Mouse (Mus musculus): ENCODE measurements around the gene Ntpcr.

Gene Ntpcr

DNA sequence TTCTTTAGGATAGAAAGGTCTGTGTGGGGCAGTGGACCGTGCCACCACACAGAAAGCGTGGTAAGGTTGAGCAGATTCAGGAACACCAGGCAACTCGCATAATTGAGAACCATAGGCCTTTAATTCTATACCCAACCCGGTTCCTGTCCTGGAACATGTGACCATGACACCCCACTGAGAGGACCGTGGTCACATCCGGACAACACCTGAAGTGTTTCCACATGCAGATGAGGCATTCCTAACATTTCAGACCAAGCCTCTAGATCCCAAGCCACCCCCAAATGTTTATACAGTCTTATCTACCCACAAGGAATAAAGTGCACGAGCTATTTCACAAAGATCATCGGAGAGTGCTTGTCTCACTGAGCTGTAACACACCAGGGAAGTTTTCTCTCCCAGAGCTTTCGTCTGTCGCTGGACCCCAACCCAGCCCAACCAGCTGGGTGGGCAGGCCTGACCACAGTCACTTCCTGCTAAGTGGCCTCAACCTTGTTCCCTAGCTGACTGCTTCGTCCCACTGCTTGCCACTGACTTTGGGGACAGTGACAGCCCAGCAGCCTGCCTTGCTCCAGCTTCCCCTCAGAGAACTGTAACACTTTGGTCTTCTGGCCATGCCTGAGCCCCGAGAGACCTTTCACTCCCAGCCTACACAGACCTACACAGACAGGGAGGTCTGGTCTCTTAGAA is 47.9 kb downstream of the Ntpcr start:
- DNase-seq, result no peak

DNA sequence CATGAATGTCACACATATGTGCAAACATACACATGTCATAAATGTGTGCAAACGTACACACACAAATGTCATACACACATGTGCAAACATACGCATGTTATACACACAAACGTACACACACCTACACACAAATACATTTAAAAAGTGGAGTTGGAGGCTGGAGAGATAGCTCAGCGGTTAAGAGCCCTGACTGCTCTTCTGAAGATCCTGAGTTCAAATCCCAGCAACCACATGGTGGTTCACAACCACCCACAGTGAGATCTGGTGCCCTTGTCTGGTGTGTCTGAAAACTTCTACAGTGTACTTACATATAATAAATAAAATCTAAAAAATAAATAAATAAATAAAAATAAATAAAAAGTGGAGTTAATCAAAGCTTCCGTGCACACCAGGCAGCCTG is 49.2 kb downstream of the Ntpcr start:
- no peak for DNase-seq

DNA sequence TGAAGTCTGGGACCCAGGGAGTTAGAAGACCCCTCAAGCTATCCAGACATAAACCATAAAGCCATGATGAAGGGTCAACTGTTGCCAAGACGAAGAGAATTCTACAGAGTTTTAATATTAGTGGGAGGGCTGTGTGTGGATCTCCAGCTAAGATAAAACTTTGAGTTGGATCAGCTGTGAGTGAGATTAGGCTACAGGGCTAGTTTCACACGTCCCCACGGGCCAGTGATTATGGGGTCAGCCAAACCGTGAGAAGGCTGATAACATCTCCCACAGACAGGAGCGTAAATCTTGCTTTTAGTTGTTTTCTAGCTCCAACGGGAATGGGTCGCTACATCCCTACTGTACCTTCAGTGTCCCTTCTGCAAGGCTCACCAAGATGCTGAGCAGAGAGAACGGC is 49.9 kb downstream of the Ntpcr start:
- no peak for DNase-seq

DNA sequence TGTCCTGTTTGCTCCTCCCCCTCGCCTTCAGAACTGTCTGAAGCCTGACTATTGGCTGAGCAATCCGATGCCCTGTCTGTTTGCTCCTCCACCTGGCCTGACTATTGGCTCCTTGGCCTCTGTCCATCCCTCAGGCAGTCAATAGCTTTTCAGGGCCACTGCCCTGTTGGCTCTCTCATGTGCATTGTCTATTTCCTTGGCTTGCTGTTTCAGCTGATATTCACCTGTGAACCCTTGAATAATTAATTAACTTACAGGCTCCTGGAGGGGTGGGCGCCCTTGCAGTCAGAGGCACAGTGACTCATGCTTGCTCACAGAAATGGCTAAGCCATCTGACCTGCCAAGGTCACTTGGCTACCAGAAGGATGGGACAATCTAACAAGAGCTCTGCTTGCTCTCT is 52.4 kb downstream of the Ntpcr start:
- no peak for DNase-seq

DNA sequence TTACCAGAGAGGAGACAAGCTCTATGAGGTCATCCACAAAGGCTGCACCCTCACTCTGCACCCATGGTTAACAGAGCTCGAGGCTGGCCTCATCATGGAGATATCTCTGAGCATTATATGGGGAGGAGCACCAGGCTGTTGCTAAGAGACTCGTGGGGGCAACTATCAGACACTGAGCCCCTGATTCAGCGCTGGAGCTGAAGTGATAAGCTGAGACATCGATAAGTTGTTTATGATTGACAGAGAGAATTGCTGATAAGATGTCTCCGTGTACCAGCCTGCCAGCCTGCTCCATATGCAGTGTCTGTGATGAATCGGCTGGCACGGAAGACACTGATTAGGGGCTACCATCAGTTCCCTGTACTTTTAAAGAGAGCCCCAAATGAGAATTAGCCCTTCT is 57.1 kb downstream of the Ntpcr start:
- no peak for DNase-seq

DNA sequence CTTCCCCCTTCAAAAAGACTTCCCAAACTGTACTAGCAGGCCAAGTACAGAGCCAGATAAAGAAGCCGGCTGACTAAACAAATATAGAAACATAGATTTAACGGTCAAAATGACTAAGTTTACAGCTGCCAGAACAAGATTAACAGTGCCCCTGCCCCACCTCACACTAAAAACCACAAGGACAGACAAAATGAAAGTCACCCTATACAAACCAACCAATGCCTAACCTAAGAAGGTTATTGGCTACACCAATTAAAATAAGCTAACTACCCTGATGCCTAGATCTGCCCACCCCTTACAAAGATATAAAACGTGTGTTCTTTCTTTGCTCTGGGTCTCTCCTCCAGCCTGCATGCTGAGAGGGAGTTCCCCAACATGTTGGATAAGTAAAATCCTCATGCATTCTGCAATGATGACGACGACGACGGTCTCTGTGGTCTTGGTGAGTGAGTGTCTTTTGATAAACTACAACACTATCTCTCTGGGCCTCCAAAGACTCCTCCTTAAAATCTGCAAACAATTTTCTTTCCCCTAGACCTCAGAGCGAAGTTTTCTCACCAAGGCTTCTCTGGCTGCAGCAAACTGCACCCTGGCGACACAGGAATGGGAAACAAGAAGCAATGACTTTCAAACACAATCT is 63.2 kb downstream of the Ntpcr start:
- no peak for DNase-seq

DNA sequence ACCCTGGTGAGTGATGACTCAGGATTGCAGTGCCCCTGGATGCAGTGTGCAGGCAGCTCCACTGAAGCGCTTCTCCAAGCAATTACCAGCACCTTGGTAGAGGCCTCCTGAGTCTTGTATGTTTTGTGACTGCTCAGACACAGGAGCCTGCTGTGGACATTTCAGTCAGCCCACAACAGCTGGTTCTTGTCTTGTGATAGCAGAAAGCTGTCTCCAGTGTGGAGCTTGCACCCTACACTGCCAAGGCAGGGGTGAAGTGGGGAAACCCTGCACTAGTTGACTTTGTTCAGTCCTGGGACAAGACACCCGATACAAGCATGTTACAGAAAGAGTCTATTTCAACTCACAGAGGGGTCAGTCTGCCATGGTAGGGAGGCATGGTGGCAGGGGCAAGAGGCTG is 65.6 kb downstream of the Ntpcr start:
- DNase-seq, result no peak

DNA sequence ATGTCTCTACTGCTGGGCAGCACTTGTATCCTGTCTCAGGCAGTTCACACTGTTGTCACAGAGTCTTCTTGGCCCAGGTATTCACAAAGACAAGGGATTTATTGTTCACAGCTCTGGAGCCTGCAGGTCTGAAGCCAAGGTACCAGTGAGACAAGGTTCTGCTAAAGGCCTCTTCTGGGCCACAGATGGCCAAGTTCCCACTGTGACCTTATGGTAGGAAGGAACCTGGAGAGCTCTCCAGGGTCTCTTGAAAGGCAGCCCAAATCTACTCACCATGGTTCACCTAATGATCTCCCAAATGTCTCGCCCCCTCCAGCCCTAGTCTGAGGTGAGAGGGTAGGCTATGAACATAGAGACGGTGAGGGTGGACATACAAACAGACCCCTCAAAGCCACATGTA is 67.2 kb downstream of the Ntpcr start:
- DNase-seq, result peak; percentile 71

Data from cerebellum, adult 11-12 months (tissue).